Mouse (Mus musculus) layer of hippocampus, adult 18-20 months (tissue): Measurements from ENCODE around the gene Zfp672. TPM values are rescaled to one million over a fixed set of nuclear protein-coding genes. Genes with fewer than 3 reads are reported as not detected.

Experiments used
- DNase-seq, 2 experiments: peaks; one replicate each; pipeline ENCODE4 v3.0.0; 2022; ENCODE audit warnings: low spot score in 2 of 2
- total RNA-seq, 2 experiments: library from RNA; stranded (reverse); gene quantifications; 2 replicates each; pipeline ENCODE4 v1.2.3; 2021

The Zfp672 gene
- total RNA-seq, 2 experiments from 2014 or later, result 43.4 to 43.5 TPM

DNA sequence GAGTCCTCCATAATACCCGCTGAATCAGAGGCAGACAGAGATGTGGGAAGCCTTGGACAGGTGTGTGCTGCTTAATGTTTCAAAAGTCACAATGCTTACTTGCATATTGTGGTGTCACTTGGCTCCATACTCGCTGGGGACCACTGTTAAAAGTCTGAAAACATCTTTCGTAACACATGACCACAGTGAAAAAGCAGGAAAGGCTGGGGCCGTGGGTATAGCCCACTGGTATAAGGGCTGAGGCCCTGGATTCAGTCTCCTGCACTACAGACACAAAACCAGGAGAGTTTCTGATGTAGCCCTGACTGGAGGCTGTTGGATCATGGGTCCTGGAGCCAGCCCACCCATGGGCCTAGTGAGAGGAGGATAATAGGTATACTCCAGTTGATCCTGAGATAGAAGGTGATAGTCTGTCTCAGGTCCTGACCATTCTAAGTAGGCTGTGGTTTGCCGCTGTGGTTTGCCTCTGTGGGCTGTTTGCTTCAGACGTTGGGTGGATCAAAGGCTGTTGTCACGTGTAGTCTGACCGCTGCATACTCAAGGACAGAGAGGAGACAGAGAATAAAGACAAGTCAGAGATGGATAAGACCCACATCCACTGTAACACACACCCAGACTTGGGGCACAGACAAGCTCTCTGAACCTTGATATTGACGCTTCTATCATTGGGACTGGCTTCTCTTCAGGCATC is 40.0 kb downstream of the Zfp672 start:
- no peak for DNase-seq

GRCm38 (mm10) chr11:58282518-58282917 is 47.6 kb downstream of the Zfp672 start:
- no peak for DNase-seq

GRCm38 (mm10) chr11:58281970-58282496 is 48.1 kb downstream of the Zfp672 start:
- no peak for DNase-seq

- DNase-seq, result no peak
These were observed 54.4 kb downstream of the Zfp672 start for GRCm38 (mm10) chr11:58275756-58276155.

DNA sequence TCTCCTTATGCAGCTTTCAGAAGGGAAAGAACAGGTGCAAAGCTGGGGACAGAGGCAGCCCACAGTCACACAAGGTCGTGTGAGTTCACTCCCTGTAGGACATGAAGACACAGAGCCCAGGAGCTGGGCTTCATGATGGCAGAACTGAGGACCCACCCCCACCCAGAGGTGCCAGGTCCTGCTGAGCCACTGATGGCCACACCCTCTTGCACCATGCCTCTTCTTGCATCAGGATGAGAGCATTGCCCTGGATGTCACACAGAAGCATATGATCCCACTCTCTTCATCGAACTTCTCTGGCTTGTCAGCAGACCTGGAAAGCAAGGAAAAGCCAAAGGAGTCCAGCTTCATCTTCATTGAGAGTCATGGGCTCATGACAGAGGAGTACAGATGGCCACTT is 55.6 kb downstream of the Zfp672 start, which contains the start of gene 4930438A08Rik:
Gene 4930438A08Rik, plus strand, starts transcription at position 228 of the 400 bp plus-strand sequence.
- DNase-seq, result no peak

DNA sequence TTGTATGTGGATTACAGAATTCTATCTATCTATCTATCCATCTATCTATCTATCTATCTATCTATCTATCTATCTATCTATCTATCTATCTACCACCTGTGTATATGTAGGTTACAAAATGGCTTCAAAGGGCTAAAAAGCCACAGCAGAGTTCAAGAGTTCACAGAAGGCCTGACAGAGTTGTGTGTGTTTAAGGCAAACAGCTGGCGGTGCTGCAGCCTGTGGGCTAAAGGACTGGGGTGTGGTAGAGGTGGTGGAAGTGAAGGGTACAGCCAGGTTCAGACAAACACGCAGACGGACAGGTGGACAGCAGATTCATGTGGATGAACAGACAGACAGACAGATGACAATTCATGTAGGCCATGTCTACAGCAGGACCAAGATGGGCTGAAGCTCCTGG is 61.9 kb downstream of the Zfp672 start:
- DNase-seq, result no peak

Other genes starting within 250 kb of the Zfp672 start
- gene Gm12248, start 237.2 kb downstream of the Zfp672 start, total RNA-seq, result not detected
- gene Cnot8, start 226.2 kb downstream of the Zfp672 start, total RNA-seq, result 10 to 100 TPM; 54.9 to 55.5 TPM
- 10 to 100 TPM; 20.1 TPM for gene Gemin5, start 161.8 kb downstream of the Zfp672 start, total RNA-seq
- 10 to 100 TPM; 32.4 to 37.6 TPM for gene Mrpl22, start 158.7 kb downstream of the Zfp672 start, total RNA-seq
- gene Igtp, start 130.8 kb downstream of the Zfp672 start, total RNA-seq, result 1 to 10 TPM; 2.2 to 2.3 TPM
- 1 to 10 TPM; 1.9 to 2.2 TPM for gene Irgm2, start 130.7 kb downstream of the Zfp672 start, total RNA-seq
- not detected for gene 4930438A08Rik, start 55.5 kb downstream of the Zfp672 start, total RNA-seq
- gene Zfp692, start 23.3 kb downstream of the Zfp672 start, total RNA-seq, result 10 to 100 TPM; 24.4 to 25.9 TPM
- gene Sh3bp5l, start 385 bp upstream of the Zfp672 start, total RNA-seq, result 10 to 100 TPM; 48.9 to 55.4 TPM
- not detected for gene Lypd8, start 48.7 kb upstream of the Zfp672 start, total RNA-seq
- not detected for gene 1810065E05Rik, start 90.8 kb upstream of the Zfp672 start, total RNA-seq
- gene Gm12253, start 102.2 kb upstream of the Zfp672 start, total RNA-seq, result not detected
- not detected for gene Lypd9, start 122.6 kb upstream of the Zfp672 start, total RNA-seq
- not detected for gene Olfr30, start 131.9 kb upstream of the Zfp672 start, total RNA-seq
- not detected for gene Olfr332, start 162.2 kb upstream of the Zfp672 start, total RNA-seq
- not detected for gene Olfr331, start 172.2 kb upstream of the Zfp672 start, total RNA-seq
- gene Olfr330, start 204.5 kb upstream of the Zfp672 start, total RNA-seq, result not detected
- not detected for gene Olfr329-ps, start 216.1 kb upstream of the Zfp672 start, total RNA-seq
- under 1 TPM; 0.10 to 0.18 TPM for gene Olfr328, start 225.3 kb upstream of the Zfp672 start, total RNA-seq
- not detected for gene Olfr224, start 240.2 kb upstream of the Zfp672 start, total RNA-seq
- not detected for gene Olfr325, start 247.4 kb upstream of the Zfp672 start, total RNA-seq